Mouse (Mus musculus) myocyte (in vitro differentiated cells): ENCODE measurements at regions not wholly inside any gene's neighbourhood (a gene's known extent, or its start where the extent isn't known, plus 50 kb on each side); places are given as distances from the start of the nearest gene placed in this dataset.

Experiments used
- MAX ChIP-seq: IDR thresholded peaks from one replicate; pipeline ENCODE4 v1.6.1; 2011; ENCODE audit warnings: low read depth, mild to moderate bottlenecking, control low read depth
- MYOG ChIP-seq, 3 experiments: IDR thresholded peaks; one replicate each; pipeline ENCODE4 v1.6.1; 2011; ENCODE audit warnings: control low read depth in 2 of 3, low read depth in 2 of 3, mild to moderate bottlenecking in 2 of 3; ENCODE audit not compliant: insufficient read length in 2 of 3, control insufficient read depth in 1 of 3, insufficient read depth in 1 of 3
- POLR2A ChIP-seq: IDR thresholded peaks from one replicate; pipeline ENCODE4 v1.6.1; 2011; ENCODE audit warnings: low read depth, mild to moderate bottlenecking, control low read depth, moderate library complexity; ENCODE audit not compliant: insufficient read length
- POLR2AphosphoS2 ChIP-seq: IDR thresholded peaks from one replicate; pipeline ENCODE4 v1.6.1; 2011; ENCODE audit warnings: low read depth, control low read depth; ENCODE audit not compliant: insufficient read length
- REST ChIP-seq: IDR thresholded peaks from one replicate; pipeline ENCODE4 v1.6.1; 2011; ENCODE audit warnings: mild to moderate bottlenecking, control low read depth, moderate library complexity; ENCODE audit not compliant: insufficient read depth, insufficient read length
- USF1 ChIP-seq: IDR thresholded peaks from one replicate; pipeline ENCODE4 v1.6.1; 2011; ENCODE audit warnings: low read depth, mild to moderate bottlenecking, control low read depth, moderate library complexity

GRCm38 (mm10) chr5:53377698-53378097 is 88.3 kb upstream of the Rbpj start:
- TF ChIP-seq POLR2A (no peak), MAX (no peak), USF1 (no peak), MYOG (IDR thresholded peaks at IDR 0.05; ENCODE audit: control insufficient read depth in 1 of 3, insufficient read depth in 1 of 3, insufficient read length in 2 of 3, low read depth in 2 of 3) (no peak), POLR2AphosphoS2 (no peak), REST (no peak)
